Mouse (Mus musculus) central nervous system, embryonic 14 days (tissue): Measurements from ENCODE around the gene Aldh1l1. TPM values are rescaled to one million over a fixed set of nuclear protein-coding genes. Genes with fewer than 3 reads are reported as not detected.

Source experiments
- polyA plus RNA-seq: library from polyadenylated mRNA; depleted of rRNA; stranded (reverse); fragments of >200 nt; gene quantifications from 2 replicates; pipeline ENCODE4 v1.2.3, GENCODE M21; 2012; rRNA removed

Gene Aldh1l1
- polyA plus RNA-seq: 22.0 and 26.6 TPM in 2 replicates

GRCm38 (mm10) chr6:90486176-90486921 lies at the start of gene Aldh1l1:
Aldh1l1 (plus strand) TSS chr6:90486427.

GRCm38 (mm10) chr6:90462181-90462706 lies 24.0 kb upstream of the Aldh1l1 start, which contains the start of gene Klf15:
Klf15 (plus strand) TSS chr6:90462576.

GRCm38 (mm10) chr6:90604533-90605297 lies 118.5 kb downstream of the Aldh1l1 start, which contains the start of gene Slc41a3:
Slc41a3 (plus strand) TSS chr6:90604725.

Other genes with a start within 250 kb of the Aldh1l1 start
- not detected in 2 replicates for gene Vmn1r54, start 240.1 kb upstream of the Aldh1l1 start, polyA plus RNA-seq
- not detected in 2 replicates for gene BC048671, start 185.2 kb upstream of the Aldh1l1 start, polyA plus RNA-seq
- 0.16 and 0.39 TPM in 2 replicates for gene Chst13, start 161.2 kb upstream of the Aldh1l1 start, polyA plus RNA-seq
- gene Uroc1, start 153.1 kb upstream of the Aldh1l1 start, polyA plus RNA-seq: not detected in 2 replicates
- 16.9 and 17.0 TPM in 2 replicates for gene Zxdc, start 116.9 kb upstream of the Aldh1l1 start, polyA plus RNA-seq
- 10.5 and 11.5 TPM in 2 replicates for gene Cfap100, start 57.6 kb upstream of the Aldh1l1 start, polyA plus RNA-seq
- 9.5 and 10.6 TPM in 2 replicates for gene Klf15, start 23.9 kb upstream of the Aldh1l1 start, polyA plus RNA-seq
- 2.6 and 4.1 TPM in 2 replicates for gene Slc41a3, start 118.3 kb downstream of the Aldh1l1 start, polyA plus RNA-seq